Mouse (Mus musculus) MEL (cell line): ENCODE measurements around the gene Zfp260.

Source experiments
- CHD1 ChIP-seq: IDR thresholded peaks from 2 replicates; pipeline ENCODE4 v1.6.1; 2012; ENCODE audit warnings: low read depth, mild to moderate bottlenecking, inconsistent platforms, low read length, improper control_type of control experiment
- CTCF ChIP-seq, 3 experiments: IDR thresholded peaks in 2 of 3; conservative IDR thresholded peaks in 1 of 3; 2 replicates each; pipeline ENCODE4 v1.5.1; 2011 to 2012; ENCODE audit warnings: low read length in 3 of 3, low read depth in 2 of 3, mild to moderate bottlenecking in 2 of 3, improper control_type of control experiment in 1 of 3, inconsistent platforms in 1 of 3, mixed read lengths in 1 of 3, moderate library complexity in 1 of 3; ENCODE audit not compliant: control insufficient read depth in 1 of 3, insufficient read depth in 1 of 3, poor library complexity in 1 of 3, severe bottlenecking in 1 of 3
- EP300 ChIP-seq, 2 experiments: IDR thresholded peaks; 2 replicates each; pipeline ENCODE4 v1.6.1; 2011; ENCODE audit warnings: improper control_type of control experiment in 2 of 2, low read length in 2 of 2, low read depth in 1 of 2, mild to moderate bottlenecking in 1 of 2
- GATA1 ChIP-seq: IDR thresholded peaks from 2 replicates; pipeline ENCODE4 v1.6.1; 2011; ENCODE audit warnings: low read depth, low read length, improper control_type of control experiment
- HCFC1 ChIP-seq: IDR thresholded peaks from 2 replicates; pipeline ENCODE4 v1.6.1; 2012; ENCODE audit warnings: low read depth, mild to moderate bottlenecking, inconsistent platforms, low read length, improper control_type of control experiment, moderate library complexity
- MAZ ChIP-seq: IDR thresholded peaks from 2 replicates; pipeline ENCODE4 v1.6.1; 2012; ENCODE audit warnings: low read depth, mild to moderate bottlenecking, inconsistent platforms, low read length, improper control_type of control experiment
- MXI1 ChIP-seq: IDR thresholded peaks from 2 replicates; pipeline ENCODE4 v1.6.1; 2011; ENCODE audit warnings: mild to moderate bottlenecking, low read depth, low read length, improper control_type of control experiment
- POLR2A ChIP-seq, 2 experiments: IDR thresholded peaks; 2 replicates each; pipeline ENCODE4 v1.6.1; 2011 to 2012; ENCODE audit warnings: low read length in 2 of 2, mild to moderate bottlenecking in 2 of 2, control low read depth in 1 of 2, improper control_type of control experiment in 1 of 2, low read depth in 1 of 2, moderate library complexity in 1 of 2; ENCODE audit not compliant: control insufficient read depth in 1 of 2, insufficient read depth in 1 of 2, poor library complexity in 1 of 2
- RCOR1 ChIP-seq: IDR thresholded peaks from 2 replicates; pipeline ENCODE4 v1.6.1; 2012; ENCODE audit warnings: low read depth, mild to moderate bottlenecking, inconsistent platforms, low read length, improper control_type of control experiment
- TAL1 ChIP-seq: IDR thresholded peaks from 2 replicates; pipeline ENCODE4 v1.6.1; 2012; ENCODE audit warnings: mild to moderate bottlenecking, inconsistent platforms, low read length, moderate library complexity, mixed read lengths
- TCF12 ChIP-seq: IDR thresholded peaks from 2 replicates; pipeline ENCODE4 v1.6.1; 2014; ENCODE audit warnings: low read depth, mild to moderate bottlenecking, inconsistent platforms, low read length, improper control_type of control experiment, moderate library complexity
- UBTF ChIP-seq: IDR thresholded peaks from 2 replicates; pipeline ENCODE4 v1.6.1; 2012; ENCODE audit warnings: low read depth, mild to moderate bottlenecking, inconsistent platforms, low read length, improper control_type of control experiment, moderate library complexity, borderline replicate concordance; ENCODE audit not compliant: insufficient read depth
- ZMIZ1 ChIP-seq: IDR thresholded peaks from 2 replicates; pipeline ENCODE4 v1.6.1; 2012; ENCODE audit warnings: low read depth, mild to moderate bottlenecking, inconsistent platforms, low read length, improper control_type of control experiment, moderate library complexity

GRCm38 (mm10) chr7:30155507-30155906 lies 60.9 kb downstream of the Zfp260 start:
- TF ChIP-seq RCOR1 (no peak), POLR2A (IDR thresholded peaks at IDR 0.05; ENCODE audit: control insufficient read depth in 1 of 2, insufficient read depth in 1 of 2, low read depth in 1 of 2, low read length in 2 of 2, poor library complexity in 1 of 2) (no peak), HCFC1 (no peak), CTCF (IDR thresholded peaks at IDR 0.05 in 2 of 3, conservative IDR thresholded peaks at IDR 0.05 in 1 of 3; ENCODE audit: control insufficient read depth in 1 of 3, insufficient read depth in 1 of 3, low read depth in 2 of 3, low read length in 3 of 3, poor library complexity in 1 of 3, severe bottlenecking in 1 of 3) (no peak), TAL1 (no peak), EP300 (IDR thresholded peaks at IDR 0.05; ENCODE audit: low read depth in 1 of 2, low read length in 2 of 2) (no peak), TCF12 (no peak), GATA1 (no peak), CHD1 (no peak), UBTF (no peak), MAZ (no peak), MXI1 (no peak), ZMIZ1 (no peak)
